Mouse (Mus musculus) heart, adult 2 months (tissue): ENCODE data around the gene Luc7l3. TPM values are rescaled to one million over a fixed set of nuclear protein-coding genes. Genes with fewer than 3 reads are reported as not detected.
A peak's percentile ranks its signal among the peaks of the same experiment; 100 is the strongest.

Source experiments
- DNase-seq, 2 experiments: peaks; one replicate each; pipeline ENCODE4 v3.0.0; 2021
- H3K27ac ChIP-seq: fragments of 200-600 bp; 2 replicates; pipeline ENCODE4 v1.8.1; 2022
- H3K27me3 ChIP-seq: fragments of 200-500 bp; 2 replicates; pipeline ENCODE4 v1.6.1; 2012; ENCODE audit warnings: mild to moderate bottlenecking, low read length, inconsistent platforms, mixed read lengths; ENCODE audit not compliant: control insufficient read depth, insufficient read depth
- H3K36me3 ChIP-seq: fragments of 200-500 bp; 2 replicates; pipeline ENCODE4 v1.6.1; 2012; ENCODE audit warnings: low read length, inconsistent platforms; ENCODE audit not compliant: control insufficient read depth, insufficient read depth
- H3K4me1 ChIP-seq: fragments of 200-500 bp; 2 replicates; pipeline ENCODE4 v1.6.1; 2011; ENCODE audit warnings: low read length; ENCODE audit not compliant: control insufficient read depth, insufficient read depth
- H3K4me3 ChIP-seq: fragments of 200-600 bp; 2 replicates; pipeline ENCODE4 v1.8.1; 2022
- H3K79me2 ChIP-seq: fragments of 200-500 bp; replicated peaks from 2 replicates; pipeline ENCODE4 v1.6.1; 2012; ENCODE audit warnings: mild to moderate bottlenecking, inconsistent platforms, low read length, moderate library complexity, mixed read lengths; ENCODE audit not compliant: control insufficient read depth, insufficient read depth
- H3K9ac ChIP-seq: fragments of 200-500 bp; 2 replicates; pipeline ENCODE4 v1.6.1; 2012; ENCODE audit warnings: low read depth, mild to moderate bottlenecking, control low read depth, inconsistent platforms, low read length, mixed read lengths
- CTCF ChIP-seq: fragments of 200-600 bp; IDR thresholded peaks from 2 replicates; pipeline ENCODE4 v1.8.1; 2022; ENCODE audit warnings: antibody characterized with exemption, mild to moderate bottlenecking, moderate library complexity
- EP300 ChIP-seq: fragments of 200-500 bp; IDR thresholded peaks from 2 replicates; pipeline ENCODE4 v1.6.1; 2011; ENCODE audit warnings: low read depth, low read length, control low read depth; ENCODE audit not compliant: insufficient read depth
- POLR2A ChIP-seq: fragments of 200-500 bp; IDR thresholded peaks from 2 replicates; pipeline ENCODE4 v1.6.1; 2011; ENCODE audit warnings: mild to moderate bottlenecking, low read depth, low read length, control low read depth; ENCODE audit not compliant: insufficient read depth
- WGBS: fragments of 180-500 bp; shearing (Covaris S2); methylation state at CpG from one replicate; pipeline ENCODE4 v1.1.7; 2018; 5-methylcytosine and 5-hydroxymethylcytosine counted together
- intact Hi-C: fragments of 180-260 bp; cut with DNase I; formaldehyde crosslinking; loops from one replicate; pipeline ENCODE4 v1.15.1; 2025
- polyA plus RNA-seq: library from polyadenylated mRNA; depleted of rRNA; stranded (reverse); fragments of >200 nt; gene quantifications from 2 replicates; pipeline ENCODE4 v1.2.3, GENCODE M21; 2012
- total RNA-seq, 2 experiments: library from RNA; stranded (reverse); gene quantifications; 2 replicates each; pipeline ENCODE4 v1.2.3; 2021

The Luc7l3 gene
- total and polyA plus RNA-seq, 3 experiments, result 8.1 to 36.0 (median 32.1) TPM

GRCm38 (mm10) chr11:94283536-94284099 is 38.2 kb downstream of the Luc7l3 start:
- no peak for DNase-seq
- H3K36me3 ChIP-seq, result peaks cover 6% of the 10 kb centered on the region
- H3K9ac ChIP-seq, result no peak overlapping the region
- no peaks in the 10 kb centered on the region for H3K79me2 ChIP-seq
- H3K27ac ChIP-seq, result no peak overlapping the region
- no peak overlapping the region for H3K4me3 ChIP-seq
- no peak for TF ChIP-seq CTCF
- TF ChIP-seq POLR2A, result no peak
- TF ChIP-seq EP300, result no peak
- intact Hi-C loops, result no loop called here
- H3K4me1 ChIP-seq, result peaks cover 7% of the 10 kb centered on the region
- 81% methylated on average over 6 of the region's 6 CpGs for WGBS
- no peaks in the 10 kb centered on the region for H3K27me3 ChIP-seq

GRCm38 (mm10) chr11:94282291-94282690 is 39.5 kb downstream of the Luc7l3 start:
- H3K36me3 ChIP-seq, result peaks cover under 1% of the 10 kb centered on the region; the same call in 1 of the 2 replicates
- intact Hi-C loops, result no loop called here
- no peak overlapping the region for H3K4me3 ChIP-seq
- no peak overlapping the region for H3K27ac ChIP-seq
- no peak for TF ChIP-seq EP300
- no peak for TF ChIP-seq POLR2A
- no peak for TF ChIP-seq CTCF
- H3K4me1 ChIP-seq, result peaks cover 7% of the 10 kb centered on the region
- no peaks in the 10 kb centered on the region for H3K27me3 ChIP-seq
- H3K79me2 ChIP-seq, result no peaks in the 10 kb centered on the region
- DNase-seq, result no peak
- 50% methylated on average over 5 of the region's 5 CpGs for WGBS
- H3K9ac ChIP-seq, result no peak overlapping the region

GRCm38 (mm10) chr11:94281199-94282181 is 40.3 kb downstream of the Luc7l3 start, which contains the start of gene Gm21885:
Gm21885 (plus strand) TSS chr11:94281873.
- DNase-seq, result peak; percentile 41 to 54
- H3K4me1 ChIP-seq, result peaks cover 5% of the 10 kb centered on the region
- no peaks in the 10 kb centered on the region for H3K27me3 ChIP-seq
- H3K36me3 ChIP-seq, result no peaks in the 10 kb centered on the region
- TF ChIP-seq POLR2A (no peak), CTCF (no peak), EP300 (0 out of 2 replicates have a peak, but pooled peaks have one; percentile 22)
- H3K4me3 ChIP-seq, result no peak within 1 kb of the TSS
- H3K79me2 ChIP-seq, result no peaks in the 10 kb centered on the region
- WGBS, result 59% methylated on average over 11 of the region's 11 CpGs
- H3K27ac ChIP-seq, result peak within 1 kb of the TSS; percentile 26
- H3K9ac ChIP-seq, result no peak within 1 kb of the TSS
- intact Hi-C loops, result no loop called here

GRCm38 (mm10) chr11:94276869-94277337 is 44.9 kb downstream of the Luc7l3 start:
- peak; percentile 97 for TF ChIP-seq CTCF
- peak; percentile 98 for TF ChIP-seq EP300
- TF ChIP-seq POLR2A, result 0 out of 2 replicates have a peak, but pooled peaks have one; percentile 11
- no peaks in the 10 kb centered on the region for H3K36me3 ChIP-seq
- H3K27ac ChIP-seq, result peak overlapping the region; percentile 48; the same call in 1 of the 2 replicates
- intact Hi-C loops, result loop anchor here (1.0 kb wide), 2 partner anchors 41 to 149 kb away; no protein-coding TSS in a partner anchor
- H3K9ac ChIP-seq, result peak overlapping the region; percentile 39
- no peaks in the 10 kb centered on the region for H3K27me3 ChIP-seq
- H3K4me3 ChIP-seq, result peak overlapping the region; percentile 44
- H3K4me1 ChIP-seq, result peaks cover 5% of the 10 kb centered on the region
- WGBS, result 7% methylated on average over 20 of the region's 20 CpGs
- no peaks in the 10 kb centered on the region for H3K79me2 ChIP-seq
- DNase-seq, result peak; percentile 89 to 90

GRCm38 (mm10) chr11:94275686-94276085 is 46.1 kb downstream of the Luc7l3 start:
- Histone ChIP-seq H3K4me3 (no peak overlapping the region), H3K79me2 (no peaks in the 10 kb centered on the region), H3K27me3 (no peaks in the 10 kb centered on the region), H3K4me1 (no peaks in the 10 kb centered on the region; the same call in 1 of the 2 replicates), H3K36me3 (no peaks in the 10 kb centered on the region), H3K27ac (no peak overlapping the region), H3K9ac (no peak overlapping the region)
- DNase-seq, result no peak
- 85% methylated on average over 2 of the region's 2 CpGs for WGBS
- intact Hi-C loops, result no loop called here
- TF ChIP-seq CTCF (no peak), POLR2A (no peak), EP300 (no peak)

GRCm38 (mm10) chr11:94275226-94275625 is 46.6 kb downstream of the Luc7l3 start:
- Histone ChIP-seq H3K4me3 (no peak overlapping the region), H3K36me3 (no peaks in the 10 kb centered on the region), H3K9ac (no peak overlapping the region), H3K4me1 (no peaks in the 10 kb centered on the region; the same call in 1 of the 2 replicates), H3K79me2 (no peaks in the 10 kb centered on the region), H3K27me3 (no peaks in the 10 kb centered on the region), H3K27ac (no peak overlapping the region)
- intact Hi-C loops, result no loop called here
- DNase-seq, result no peak
- 78% methylated on average over 7 of the region's 7 CpGs for WGBS
- TF ChIP-seq POLR2A, result no peak
- TF ChIP-seq CTCF, result no peak
- no peak for TF ChIP-seq EP300
